In the genomic region with DNA sequence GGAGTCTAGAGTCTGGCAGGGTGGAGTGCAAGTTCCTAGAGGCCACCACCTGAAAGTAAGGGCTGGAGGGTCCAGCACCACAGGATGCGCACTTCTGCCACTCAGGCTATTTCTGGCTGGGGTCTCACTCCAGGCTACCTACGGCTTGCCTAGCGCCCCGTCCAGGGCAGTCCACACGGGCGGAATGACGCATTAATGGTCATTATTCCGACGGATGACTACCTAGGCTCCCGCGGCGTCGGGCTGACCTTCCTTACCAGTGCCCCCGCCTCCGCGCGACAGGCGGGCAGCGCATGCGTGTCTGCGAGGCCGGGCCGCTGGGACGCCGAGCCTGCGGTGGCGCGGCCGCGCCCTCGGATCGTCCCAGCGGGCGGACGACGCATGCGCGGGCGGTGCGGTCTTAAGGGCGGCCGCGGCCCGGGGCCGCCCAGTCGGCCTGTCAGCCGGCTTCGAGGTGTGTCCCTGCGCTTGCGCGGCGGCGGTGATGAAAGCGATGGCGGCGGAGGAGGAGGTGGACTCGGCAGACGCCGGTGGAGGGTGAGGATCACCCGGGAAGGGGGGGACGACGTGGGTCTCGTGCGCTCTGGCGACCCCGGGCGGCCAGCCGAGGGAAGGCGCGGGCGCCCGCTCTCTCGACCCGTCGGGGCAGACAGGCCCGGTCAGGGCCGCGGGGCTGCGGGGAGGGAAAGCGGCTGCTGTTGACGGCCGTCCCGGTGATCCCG, we compare ENCODE assay signal across 8 mouse cellular contexts. TPM values are rescaled to one million over a fixed set of nuclear protein-coding genes. Genes with fewer than 3 reads are reported as not detected.
DNase-seq lines count a peak whose midpoint lies in the region; ATAC-seq lines count a peak whose summit lies in the region.

A gene (plus strand): TSS at position 306 of the 722 bp plus-strand sequence.

- 0 out of 2 replicates have a peak, but pooled peaks cover 2% of the 10 kb centered on the region for H3K27me3 ChIP-seq in hindbrain, embryonic 13.5 days

- no peaks in the 10 kb centered on the region for H3K36me3 ChIP-seq in hindbrain, embryonic 13.5 days

- WGBS in hindbrain, embryonic 13.5 days, result under 1% methylated on average over 79 of the region's 84 CpGs

- peak within 1 kb of the TSS; percentile 65 for H3K4me2 ChIP-seq in hindbrain, embryonic 13.5 days

- H3K9me3 ChIP-seq in hindbrain, embryonic 13.5 days, result no peaks in the 10 kb centered on the region

- peak within 1 kb of the TSS; percentile 71 for H3K4me3 ChIP-seq in hindbrain, embryonic 13.5 days

- ATAC-seq in hindbrain, embryonic 13.5 days (ENCODE audit: low FRiP score), result peak; percentile 97

- peaks cover 8% of the 10 kb centered on the region for H3K4me1 ChIP-seq in hindbrain, embryonic 13.5 days (replicated peaks)

- H3K9ac ChIP-seq in hindbrain, embryonic 13.5 days, result peak within 1 kb of the TSS; percentile 80

- H3K27ac ChIP-seq in hindbrain, embryonic 13.5 days, result peak within 1 kb of the TSS; percentile 84

- DNase-seq in NIH3T3 (ENCODE audit: low read depth), result peak; percentile 96
- peak; percentile 96 to 97 for DNase-seq in cerebellum, postnatal 10 days
- peak; percentile 87 to 90 for DNase-seq in frontal cortex, postnatal 14 days (ENCODE audit: low spot score in 2 of 2)
- DNase-seq in layer of hippocampus, postnatal 25 days (ENCODE audit: extremely low spot score in 1 of 2, low spot score in 1 of 2), result peak; percentile 86 to 91
- peak; percentile 96 for DNase-seq in lung, postnatal 25 days (ENCODE audit: low spot score)
- DNase-seq in retina, embryonic 14.5 days (ENCODE audit: low spot score), result peak; percentile 93
- peak; percentile 87 for DNase-seq in thymus, postnatal 4 days

RNA-seq across cellular contexts. Expression of the gene that starts here (rescaled TPM):
- polyA plus RNA-seq in hindbrain, embryonic 13.5 days (2015; fragmentation: Nextera tagmentation; extraction: Ambion mirVana), result 21.2 and 21.5 TPM in 2 replicates
- 10 to 100 TPM; 20.3 to 22.6 TPM for total RNA-seq in layer of hippocampus, postnatal 25 days (2021)

Comparison
In these comparisons a context has a peak if more than half of its experiments do, and no peak if none do; other contexts are left out.
1. Peak in every context shown above with its lines: DNase-seq, ATAC-seq, H3K4me3 ChIP-seq and H3K27ac ChIP-seq.